Mouse (Mus musculus): ENCODE measurements around the gene Ttll11. TPM values are rescaled to one million over a fixed set of nuclear protein-coding genes. Genes with fewer than 3 reads are reported as not detected.

Gene Ttll11
- polyA plus RNA-seq, 1 experiment from 2014 or later: 0.95 TPM

- peaks cover 8% of the 10 kb centered on the region for H3K4me1 ChIP-seq
- H3K27ac ChIP-seq: peak overlapping the region; percentile 36; the same call in 1 of the 2 replicates
- H3K9me3 ChIP-seq: no peaks in the 10 kb centered on the region
- H3K27me3 ChIP-seq (ENCODE audit: poor library complexity, severe bottlenecking): no peaks in the 10 kb centered on the region
- DNase-seq (ENCODE audit: extremely low spot score, low spot score): no peak
- H3K4me3 ChIP-seq: no peak overlapping the region
- H3K36me3 ChIP-seq (replicated peaks): no peaks in the 10 kb centered on the region
- WGBS: 67% methylated on average over 2 of the region's 2 CpGs
Measured at GRCm38 (mm10) chr2:35818883-35819282, 160.8 kb downstream of the Ttll11 start.

- no peaks in the 10 kb centered on the region for H3K36me3 ChIP-seq (replicated peaks)
- DNase-seq (ENCODE audit: extremely low spot score, low spot score): no peak
- H3K9me3 ChIP-seq: no peaks in the 10 kb centered on the region
- H3K27me3 ChIP-seq (ENCODE audit: poor library complexity, severe bottlenecking): no peaks in the 10 kb centered on the region
- WGBS: 86% methylated on average over 5 of the region's 5 CpGs
- no peak overlapping the region for H3K4me3 ChIP-seq
- peaks cover 8% of the 10 kb centered on the region for H3K4me1 ChIP-seq
- H3K27ac ChIP-seq: no peak overlapping the region
Measured at GRCm38 (mm10) chr2:35816056-35816661, 163.6 kb downstream of the Ttll11 start.

- DNase-seq (ENCODE audit: extremely low spot score, low spot score): no peak
- Histone ChIP-seq H3K27ac (no peak overlapping the region), H3K36me3 (replicated peaks) (no peaks in the 10 kb centered on the region), H3K4me1 (peaks cover 12% of the 10 kb centered on the region), H3K4me3 (no peak overlapping the region), H3K9me3 (no peaks in the 10 kb centered on the region), H3K27me3 (ENCODE audit: poor library complexity, severe bottlenecking) (no peaks in the 10 kb centered on the region)
- 90% methylated on average over 2 of the region's 2 CpGs for WGBS
Measured at GRCm38 (mm10) chr2:35812561-35812933, 167.2 kb downstream of the Ttll11 start.

GRCm38 (mm10) chr2:35811801-35812560, 167.7 kb downstream of the Ttll11 start:
- H3K4me1 ChIP-seq: peaks cover 12% of the 10 kb centered on the region
- H3K36me3 ChIP-seq (replicated peaks): no peaks in the 10 kb centered on the region
- H3K27ac ChIP-seq: no peak overlapping the region
- WGBS: 89% methylated on average over 14 of the region's 14 CpGs
- no peaks in the 10 kb centered on the region for H3K27me3 ChIP-seq (ENCODE audit: poor library complexity, severe bottlenecking)
- H3K4me3 ChIP-seq: no peak overlapping the region
- DNase-seq (ENCODE audit: extremely low spot score, low spot score): no peak
- no peaks in the 10 kb centered on the region for H3K9me3 ChIP-seq

GRCm38 (mm10) chr2:35810027-35810426, 169.7 kb downstream of the Ttll11 start:
- no peaks in the 10 kb centered on the region for H3K36me3 ChIP-seq (replicated peaks)
- H3K27me3 ChIP-seq (ENCODE audit: poor library complexity, severe bottlenecking): no peaks in the 10 kb centered on the region
- H3K4me3 ChIP-seq: no peak overlapping the region
- H3K9me3 ChIP-seq: no peaks in the 10 kb centered on the region
- DNase-seq (ENCODE audit: extremely low spot score, low spot score): no peak
- 86% methylated on average over 3 of the region's 3 CpGs for WGBS
- no peak overlapping the region for H3K27ac ChIP-seq
- H3K4me1 ChIP-seq: peaks cover 22% of the 10 kb centered on the region

- H3K27ac ChIP-seq: no peak overlapping the region
- H3K27me3 ChIP-seq (ENCODE audit: poor library complexity, severe bottlenecking): no peaks in the 10 kb centered on the region
- no peaks in the 10 kb centered on the region for H3K9me3 ChIP-seq
- no peak for DNase-seq (ENCODE audit: extremely low spot score, low spot score)
- H3K36me3 ChIP-seq (replicated peaks): no peaks in the 10 kb centered on the region
- no peak overlapping the region for H3K4me3 ChIP-seq
- H3K4me1 ChIP-seq: peaks cover 22% of the 10 kb centered on the region
- WGBS: 45% methylated on average over 3 of the region's 3 CpGs
Measured at GRCm38 (mm10) chr2:35809141-35809540, 170.6 kb downstream of the Ttll11 start.

- Histone ChIP-seq H3K27ac (no peak overlapping the region), H3K4me1 (peaks cover 26% of the 10 kb centered on the region), H3K4me3 (no peak overlapping the region), H3K9me3 (peaks cover 3% of the 10 kb centered on the region; the same call in 1 of the 2 replicates), H3K36me3 (replicated peaks) (no peaks in the 10 kb centered on the region), H3K27me3 (ENCODE audit: poor library complexity, severe bottlenecking) (no peaks in the 10 kb centered on the region)
- no peak for DNase-seq (ENCODE audit: extremely low spot score, low spot score)
- WGBS: 69% methylated on average over 13 of the region's 13 CpGs
Measured at GRCm38 (mm10) chr2:35805881-35806280, 173.8 kb downstream of the Ttll11 start.

GRCm38 (mm10) chr2:35803095-35803494, 176.6 kb downstream of the Ttll11 start:
- Histone ChIP-seq H3K27ac (no peak overlapping the region), H3K27me3 (ENCODE audit: poor library complexity, severe bottlenecking) (no peaks in the 10 kb centered on the region), H3K4me3 (no peak overlapping the region), H3K9me3 (peaks cover 3% of the 10 kb centered on the region; the same call in 1 of the 2 replicates), H3K36me3 (replicated peaks) (no peaks in the 10 kb centered on the region), H3K4me1 (peaks cover 14% of the 10 kb centered on the region)
- DNase-seq (ENCODE audit: extremely low spot score, low spot score): no peak
- 87% methylated on average over 11 of the region's 11 CpGs for WGBS

GRCm38 (mm10) chr2:35801759-35802158, 178.0 kb downstream of the Ttll11 start:
- Histone ChIP-seq H3K27ac (no peak overlapping the region), H3K4me1 (peaks cover 14% of the 10 kb centered on the region), H3K4me3 (no peak overlapping the region), H3K27me3 (ENCODE audit: poor library complexity, severe bottlenecking) (no peaks in the 10 kb centered on the region), H3K9me3 (peaks cover 3% of the 10 kb centered on the region; the same call in 1 of the 2 replicates), H3K36me3 (replicated peaks) (no peaks in the 10 kb centered on the region)
- DNase-seq (ENCODE audit: extremely low spot score, low spot score): no peak
- 95% methylated on average over 2 of the region's 2 CpGs for WGBS

- Histone ChIP-seq H3K9me3 (peaks cover 3% of the 10 kb centered on the region; the same call in 1 of the 2 replicates), H3K36me3 (replicated peaks) (no peaks in the 10 kb centered on the region), H3K4me1 (0 out of 2 replicates have a peak, but pooled peaks cover 4% of the 10 kb centered on the region), H3K27me3 (ENCODE audit: poor library complexity, severe bottlenecking) (no peaks in the 10 kb centered on the region), H3K4me3 (no peak overlapping the region), H3K27ac (no peak overlapping the region)
- DNase-seq (ENCODE audit: extremely low spot score, low spot score): no peak
- 86% methylated on average over 6 of the region's 6 CpGs for WGBS
Measured at GRCm38 (mm10) chr2:35799073-35799472, 180.6 kb downstream of the Ttll11 start.

GRCm38 (mm10) chr2:35797998-35798397, 181.7 kb downstream of the Ttll11 start:
- H3K27ac ChIP-seq: no peak overlapping the region
- no peaks in the 10 kb centered on the region for H3K4me1 ChIP-seq
- H3K4me3 ChIP-seq: no peak overlapping the region
- no peaks in the 10 kb centered on the region for H3K36me3 ChIP-seq (replicated peaks)
- DNase-seq (ENCODE audit: extremely low spot score, low spot score): no peak
- peaks cover 3% of the 10 kb centered on the region; the same call in 1 of the 2 replicates for H3K9me3 ChIP-seq
- no peaks in the 10 kb centered on the region for H3K27me3 ChIP-seq (ENCODE audit: poor library complexity, severe bottlenecking)
- WGBS: 82% methylated on average over 8 of the region's 8 CpGs

- Histone ChIP-seq H3K4me1 (peaks cover 4% of the 10 kb centered on the region; the same call in 1 of the 2 replicates), H3K27ac (no peak overlapping the region), H3K4me3 (no peak overlapping the region), H3K27me3 (ENCODE audit: poor library complexity, severe bottlenecking) (no peaks in the 10 kb centered on the region), H3K36me3 (replicated peaks) (no peaks in the 10 kb centered on the region), H3K9me3 (no peaks in the 10 kb centered on the region)
- WGBS: 90% methylated on average over 27 of the region's 27 CpGs
- no peak for DNase-seq (ENCODE audit: extremely low spot score, low spot score)
Measured at GRCm38 (mm10) chr2:35789362-35790326, 190.1 kb downstream of the Ttll11 start.

Measured in forebrain, embryonic 10.5 days (tissue).